21 mouse cellular contexts compared by ENCODE assay signal in genomic region chrX:13306190-13306589, GRCm38 (mm10).
"Had no signal": no experiment of that assay in that cellular context is flagged by ENCODE, and none has a peak within 500 bp of the region (broad histone marks: within the 10 kb centered on the region; RNA-seq: fewer than 3 reads in every experiment).

No protein-coding gene starts in this region.

- H3K4me1 ChIP-seq: liver, embryonic 15.5 days; midbrain, embryonic 12.5 days; neural tube, embryonic 12.5 days; neural tube, embryonic 15.5 days; stomach, embryonic 15.5 days had no signal

- H3K4me3 ChIP-seq: layer of hippocampus, adult 2 months; left cerebral cortex, adult 2 months; liver, embryonic 15.5 days; midbrain, embryonic 12.5 days; neural tube, embryonic 12.5 days; neural tube, embryonic 15.5 days; stomach, embryonic 15.5 days had no signal

- H3K36me3 ChIP-seq: liver, embryonic 15.5 days; midbrain, embryonic 12.5 days; neural tube, embryonic 12.5 days; neural tube, embryonic 15.5 days; stomach, embryonic 15.5 days had no signal

- H3K9me3 ChIP-seq: liver, embryonic 15.5 days; midbrain, embryonic 12.5 days; neural tube, embryonic 12.5 days; neural tube, embryonic 15.5 days; stomach, embryonic 15.5 days had no signal

- H3K27ac ChIP-seq: hindbrain, postnatal 0 days; kidney, postnatal 0 days; layer of hippocampus, adult 2 months; left cerebral cortex, adult 2 months; liver, embryonic 15.5 days; midbrain, embryonic 12.5 days; neural tube, embryonic 12.5 days; neural tube, embryonic 15.5 days; stomach, embryonic 15.5 days had no signal

- H3K27me3 ChIP-seq: liver, embryonic 15.5 days; neural tube, embryonic 12.5 days; neural tube, embryonic 15.5 days; stomach, embryonic 15.5 days had no signal

- H3K4me2 ChIP-seq: liver, embryonic 11.5 days; liver, embryonic 15.5 days; midbrain, embryonic 12.5 days; neural tube, embryonic 12.5 days; neural tube, embryonic 15.5 days; stomach, embryonic 15.5 days had no signal

- ATAC-seq: hindbrain, postnatal 0 days; inflammation-experienced regulatory T-cells, adult 6 months; intestine, embryonic 16.5 days; midbrain, embryonic 16.5 days had no signal

- H3K9ac ChIP-seq: liver, embryonic 15.5 days; midbrain, embryonic 12.5 days; neural tube, embryonic 12.5 days; neural tube, embryonic 15.5 days; stomach, embryonic 15.5 days had no signal

- DNase-seq: kidney, adult 2 months; kidney, postnatal 25 days; layer of hippocampus, postnatal 36 days; lung, adult 2 months; retina, postnatal 1 day; right cerebral cortex, postnatal 25 days; spleen, adult 18-20 months; thymus, postnatal 25 days had no signal
